Mouse (Mus musculus) lung, adult 2 months (tissue): Measurements from ENCODE around the gene Lipo1.

Experiments used
- CTCF ChIP-seq: fragments of 200-500 bp; IDR thresholded peaks from 2 replicates; pipeline ENCODE4 v1.5.1; 2011; ENCODE audit warnings: mild to moderate bottlenecking, low read length, control low read depth; ENCODE audit not compliant: insufficient read depth
- POLR2A ChIP-seq: fragments of 200-500 bp; IDR thresholded peaks from 2 replicates; pipeline ENCODE4 v1.6.1; 2011; ENCODE audit warnings: low read depth, mild to moderate bottlenecking, control low read depth, low read length, borderline replicate concordance; ENCODE audit errors: extremely low read depth

DNA sequence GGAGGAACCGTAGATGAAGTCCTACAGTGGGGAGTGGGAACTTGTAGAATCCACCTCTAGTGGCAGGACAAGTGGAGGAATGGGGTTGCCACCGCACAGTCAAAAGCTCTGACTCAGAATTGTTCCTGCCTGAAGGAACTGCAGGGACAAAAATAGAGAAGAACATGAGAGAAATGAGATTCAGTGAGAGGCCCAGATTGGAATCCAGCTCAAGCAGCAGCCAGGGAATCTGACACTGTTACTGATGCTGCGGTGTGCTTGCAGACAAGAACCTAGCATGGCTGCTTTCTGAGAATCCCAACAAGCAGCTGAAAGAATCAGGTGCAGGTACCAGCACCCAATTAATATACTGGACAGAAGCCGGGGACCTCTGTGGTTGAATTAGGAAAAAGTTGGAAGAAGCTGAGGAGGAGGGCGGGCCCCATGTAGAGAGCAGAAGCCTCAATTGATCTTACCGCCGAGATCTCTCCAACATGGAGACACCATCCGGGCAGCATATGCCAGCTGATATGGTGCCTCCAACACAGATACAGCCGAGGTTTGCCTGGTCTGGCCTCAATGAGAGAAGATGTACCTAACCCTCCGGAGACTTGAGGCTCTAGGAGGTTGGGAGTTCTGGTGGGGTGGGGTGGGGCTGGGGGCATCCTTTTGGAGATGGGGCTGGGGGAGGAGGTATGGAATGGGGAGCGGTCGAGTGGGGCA, 532 bp downstream of the Lipo1 start:
- no peak for TF ChIP-seq CTCF
- TF ChIP-seq POLR2A, result no peak
